Mouse (Mus musculus) liver, embryonic 14.5 days (tissue): ENCODE results near the gene Pdcd4.

ENCODE experiments used
- CTCF ChIP-seq: IDR thresholded peaks from 2 replicates; pipeline ENCODE4 v1.5.1; 2016; ENCODE audit warnings: antibody characterized with exemption, low read depth, control low read depth
- EP300 ChIP-seq: IDR thresholded peaks from 2 replicates; pipeline ENCODE4 v1.6.1; 2016; ENCODE audit warnings: antibody characterized with exemption, low read depth

DNA sequence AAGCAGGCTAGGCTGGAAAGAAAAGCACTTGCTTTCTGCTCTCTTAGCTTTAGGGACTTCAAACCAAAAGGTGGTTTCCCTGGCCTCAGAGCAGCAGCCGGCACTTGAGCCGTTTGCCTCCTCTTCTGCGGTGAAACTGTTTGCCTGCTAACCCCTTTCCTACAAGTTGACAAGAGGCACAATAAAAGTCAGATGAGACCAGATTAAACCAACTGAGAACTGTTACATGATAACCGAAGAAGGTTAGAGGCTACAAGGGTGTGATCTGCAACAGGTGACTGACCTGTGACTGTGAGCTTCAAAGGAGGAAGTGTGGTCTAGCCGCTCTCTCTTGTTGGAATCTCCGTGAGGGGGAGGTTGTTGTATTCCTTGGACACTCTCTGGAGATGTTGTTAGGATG, 20.5 kb upstream of the Pdcd4 start:
- TF ChIP-seq CTCF: no peak
- TF ChIP-seq EP300: no peak
